Comparison of ENCODE assay signal across 11 mouse cellular contexts in genomic region chr4:137714020-137714624, GRCm38 (mm10). TPM values are rescaled to one million over a fixed set of nuclear protein-coding genes. Genes with fewer than 3 reads are reported as not detected.
DNase-seq lines count a peak whose midpoint lies in the region; ATAC-seq and TF ChIP-seq lines count a peak whose summit lies in the region.
"Had no signal": no experiment of that assay in that cellular context is flagged by ENCODE, and none has a peak within 500 bp of the region (broad histone marks: within the 10 kb centered on the region; RNA-seq: fewer than 3 reads in every experiment).

No protein-coding gene starts in this region.

- H3K36me3 ChIP-seq in kidney, adult 2 months (ENCODE audit: control insufficient read depth, insufficient read depth, low read length) = no peaks in the 10 kb centered on the region

- peak; percentile 32 for ATAC-seq in inflammation-experienced regulatory T-cells, adult 6 months

- peak; percentile 46 for TF ChIP-seq CTCF in kidney, adult 2 months (conservative IDR thresholded peaks at IDR 0.05; ENCODE audit: insufficient read depth, insufficient read length, low read depth, low read length)

- H3K4me1 ChIP-seq in kidney, adult 2 months (ENCODE audit: control insufficient read depth, insufficient read depth, low read length) = no peaks in the 10 kb centered on the region

- no peak for DNase-seq in kidney, adult 2 months
- no peak for DNase-seq in kidney, postnatal 10 days
- peak; percentile 55 for DNase-seq in thymus, postnatal 4 days
- no peak for DNase-seq in thymus, postnatal 10 days (ENCODE audit: low spot score in 2 of 2)
- DNase-seq in ovary, postnatal 36 days (ENCODE audit: low spot score) = no peak
- DNase-seq in frontal cortex, postnatal 14 days (ENCODE audit: low spot score in 2 of 2) = no peak
- DNase-seq in heart, adult 11 months = no peak
- DNase-seq: cerebellum, postnatal 36 days; retina, postnatal 1 day had no signal

- no peak overlapping the region for H3K4me3 ChIP-seq in kidney, adult 2 months (ENCODE audit: insufficient read depth, low read depth, low read length)

- H3K27ac ChIP-seq in kidney, adult 2 months (ENCODE audit: insufficient read depth, low read depth, low read length) = no peak overlapping the region
- H3K27ac ChIP-seq: macrophage had no signal

- WGBS in kidney, adult 2 months = 35% methylated on average over 8 of the region's 8 CpGs

- no peak for TF ChIP-seq POLR2A in kidney, adult 2 months (IDR thresholded peaks at IDR 0.05; ENCODE audit: low read depth, low read length)

- H3K27me3 ChIP-seq in kidney, adult 2 months (replicated peaks; ENCODE audit: control insufficient read depth, insufficient read depth, low read length) = no peaks in the 10 kb centered on the region

RNA-seq across cellular contexts. Expression of gene Rap1gap, which starts 49.6 kb away (rescaled TPM):
- 213 and 248 TPM in 2 replicates for polyA plus RNA-seq in kidney, adult 2 months (2012; rRNA removed)
- polyA plus RNA-seq in inflammation-experienced regulatory T-cells, adult 6 months (2017; shearing (Covaris generic)) = 1 to 10 TPM in 2 of 3 experiments, under 1 TPM in 1; 0.45 to 2.3 (median 1.9) TPM

Comparison
In these comparisons a context has a peak if more than half of its experiments do, and no peak if none do; other contexts are left out.
1. RNA of gene Rap1gap, which starts 49.6 kb away (polyA plus RNA-seq): 213 to 248 TPM in kidney, adult 2 months; 0.45 to 2.3 TPM in inflammation-experienced regulatory T-cells, adult 6 months; every median in the first group is over 10 times any median in the second.